Comparison of ENCODE assay signal across 7 mouse cellular contexts in the genomic region with DNA sequence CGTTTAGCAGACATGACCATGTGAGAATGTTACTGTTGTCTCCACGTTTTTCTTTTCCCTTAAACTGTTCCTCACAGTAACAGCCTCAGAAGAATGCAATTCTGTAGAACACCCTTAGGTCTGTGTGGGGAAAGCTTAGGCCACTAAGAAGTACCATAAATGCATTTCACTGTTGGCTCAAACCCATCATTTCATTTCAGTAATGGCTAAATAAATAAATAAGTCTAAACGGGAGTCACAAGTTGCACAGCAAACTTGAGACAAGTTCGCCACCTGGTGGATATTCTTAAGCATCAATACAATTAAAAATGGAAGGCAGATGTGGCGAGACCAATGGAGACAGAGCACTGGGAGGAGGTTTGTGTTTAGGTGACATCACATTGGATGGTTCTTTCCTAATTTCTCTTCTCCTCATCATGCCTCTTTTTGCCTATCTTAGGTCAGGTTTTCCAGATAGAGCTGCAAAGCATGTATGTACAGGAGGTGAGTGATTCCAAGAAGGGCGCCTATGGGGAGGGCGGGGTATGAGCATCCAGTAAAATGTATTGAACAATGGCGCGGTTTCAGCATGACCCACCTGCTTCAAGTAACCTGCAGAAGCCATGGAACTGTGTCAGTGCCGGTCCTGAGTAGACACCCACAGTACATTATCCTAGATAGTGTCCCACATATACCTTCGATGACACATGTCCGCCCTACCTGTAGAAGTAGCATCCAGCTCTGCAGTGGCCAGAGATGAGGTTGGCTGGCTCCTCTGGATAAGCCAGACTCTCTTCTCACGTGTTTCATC.
DNase-seq lines count a peak whose midpoint lies in the region; ATAC-seq and TF ChIP-seq lines count a peak whose summit lies in the region.

No protein-coding gene starts in this region.

- H3K27ac ChIP-seq in liver, embryonic 14.5 days = no peak overlapping the region
- H3K27ac ChIP-seq in liver, embryonic 12.5 days = no peak overlapping the region
- H3K27ac ChIP-seq in lung, embryonic 14.5 days (ENCODE audit: low read depth) = no peak overlapping the region

- H3K4me3 ChIP-seq in liver, embryonic 14.5 days (ENCODE audit: insufficient read depth in 1 of 2, low read depth in 2 of 2, low read length in 2 of 2) = no peak overlapping the region
- H3K4me3 ChIP-seq in liver, embryonic 12.5 days = no peak overlapping the region
- no peak overlapping the region for H3K4me3 ChIP-seq in lung, embryonic 14.5 days (ENCODE audit: low read depth, low read length)

- H3K27me3 ChIP-seq in liver, embryonic 14.5 days (ENCODE audit: control insufficient read depth, insufficient read depth, low read length) = no peaks in the 10 kb centered on the region
- no peaks in the 10 kb centered on the region for H3K27me3 ChIP-seq in liver, embryonic 12.5 days (replicated peaks)
- H3K27me3 ChIP-seq in lung, embryonic 14.5 days (ENCODE audit: insufficient read depth, low read length) = no peaks in the 10 kb centered on the region

- DNase-seq in liver, embryonic 14.5 days (ENCODE audit: low read depth in 3 of 3, low spot score in 3 of 3) = peak in 2 of 3 experiments; percentile 11 to 22
- DNase-seq in R1 (ENCODE audit: low read depth, low spot score) = peak; percentile 81
- peak; percentile 8 for DNase-seq in fat pad, adult 2 months (ENCODE audit: extremely low read depth, low read depth, low spot score)
- DNase-seq in hindlimb bud, embryonic 11.5 days (ENCODE audit: extremely low spot score, low read depth, low spot score) = peak; percentile 74
- DNase-seq in lung, embryonic 14.5 days = peak; percentile 91
- peak; percentile 21 for DNase-seq in skeletal muscle tissue, adult 2 months (ENCODE audit: low read depth, low spot score)

- TF ChIP-seq CTCF in liver, embryonic 14.5 days (IDR thresholded peaks at IDR 0.05; ENCODE audit: low read depth) = peak; percentile 45; the same call in 1 of the 2 replicates
- TF ChIP-seq CTCF in lung, embryonic 14.5 days (IDR thresholded peaks at IDR 0.05; ENCODE audit: low read depth) = peak; percentile 82

- H3K36me3 ChIP-seq in liver, embryonic 14.5 days (replicated peaks; ENCODE audit: control insufficient read depth, insufficient read depth, low read depth) = no peaks in the 10 kb centered on the region
- H3K36me3 ChIP-seq in liver, embryonic 12.5 days = no peaks in the 10 kb centered on the region
- no peaks in the 10 kb centered on the region for H3K36me3 ChIP-seq in lung, embryonic 14.5 days (ENCODE audit: insufficient read depth)

- no peaks in the 10 kb centered on the region for H3K4me1 ChIP-seq in liver, embryonic 14.5 days (replicated peaks; ENCODE audit: control insufficient read depth in 2 of 2, insufficient read depth in 2 of 2, low read length in 1 of 2)
- no peaks in the 10 kb centered on the region for H3K4me1 ChIP-seq in liver, embryonic 12.5 days
- H3K4me1 ChIP-seq in lung, embryonic 14.5 days (ENCODE audit: insufficient read depth) = no peaks in the 10 kb centered on the region

- WGBS in liver, embryonic 14.5 days (ENCODE audit: insufficient replicate concordance) = 48% methylated on average over 13 of the region's 13 CpGs
- WGBS in liver, embryonic 12.5 days (ENCODE audit: insufficient replicate concordance) = 47% methylated on average over 13 of the region's 13 CpGs
- WGBS in lung, embryonic 14.5 days = 57% methylated on average over 13 of the region's 13 CpGs

- no peak overlapping the region for H3K4me2 ChIP-seq in liver, embryonic 14.5 days (ENCODE audit: low read depth)
- no peak overlapping the region for H3K4me2 ChIP-seq in liver, embryonic 12.5 days
- H3K4me2 ChIP-seq in lung, embryonic 14.5 days = no peak overlapping the region

- no peaks in the 10 kb centered on the region for H3K9me3 ChIP-seq in liver, embryonic 14.5 days (ENCODE audit: control insufficient read depth, low read length)
- H3K9me3 ChIP-seq in liver, embryonic 12.5 days (replicated peaks) = no peaks in the 10 kb centered on the region
- H3K9me3 ChIP-seq in lung, embryonic 14.5 days (ENCODE audit: low read depth, low read length) = no peaks in the 10 kb centered on the region

- no peak overlapping the region for H3K9ac ChIP-seq in liver, embryonic 14.5 days (replicated peaks)
- H3K9ac ChIP-seq in liver, embryonic 12.5 days = no peak overlapping the region
- H3K9ac ChIP-seq in lung, embryonic 14.5 days = no peak overlapping the region

- TF ChIP-seq EP300 in liver, embryonic 14.5 days (IDR thresholded peaks at IDR 0.05; ENCODE audit: low read depth) = no peak

- no peak for ATAC-seq in liver, embryonic 14.5 days (ENCODE audit: insufficient read depth)
- ATAC-seq in liver, embryonic 12.5 days = no peak
- peak; percentile 57 for ATAC-seq in lung, embryonic 14.5 days (ENCODE audit: insufficient read depth)

Comparison
In these comparisons a context has a peak if more than half of its experiments do, and no peak if none do; other contexts are left out.
1. DNase-seq: peak in every context shown above with its lines; median percentile 91 in lung, embryonic 14.5 days; 81 in R1; 74 in hindlimb bud, embryonic 11.5 days; 21 in skeletal muscle tissue, adult 2 months; 16 in liver, embryonic 14.5 days; 8 in fat pad, adult 2 months.